Mouse (Mus musculus): ENCODE measurements at regions not wholly inside any gene's neighbourhood (a gene's known extent, or its start where the extent isn't known, plus 50 kb on each side); places are given as distances from the start of the nearest gene placed in this dataset.

- Histone ChIP-seq H3K9ac (no peak overlapping the region), H3K27ac (no peak overlapping the region; the same call in 1 of the 2 replicates), H3K36me3 (no peaks in the 10 kb centered on the region), H3K27me3 (no peaks in the 10 kb centered on the region), H3K4me2 (no peak overlapping the region), H3K9me3 (no peaks in the 10 kb centered on the region), H3K4me3 (no peak overlapping the region), H3K4me1 (peaks cover 16% of the 10 kb centered on the region)
- ATAC-seq (ENCODE audit: insufficient number of reproducible peaks, low FRiP score, low TSS enrichment, low read depth) = no peak
- WGBS = 71% methylated on average over 14 of the region's 14 CpGs
Measured at GRCm38 (mm10) chr16:95929700-95930435, 60.9 kb downstream of the Psmg1 start.

GRCm38 (mm10) chr16:95928290-95929260 lies 62.2 kb downstream of the Psmg1 start:
- Histone ChIP-seq H3K9ac (no peak overlapping the region), H3K4me1 (peaks cover 22% of the 10 kb centered on the region), H3K27me3 (no peaks in the 10 kb centered on the region), H3K4me3 (no peak overlapping the region), H3K4me2 (no peak overlapping the region), H3K9me3 (no peaks in the 10 kb centered on the region), H3K36me3 (no peaks in the 10 kb centered on the region), H3K27ac (no peak overlapping the region; the same call in 1 of the 2 replicates)
- WGBS = 58% methylated on average over 18 of the region's 18 CpGs
- ATAC-seq (ENCODE audit: insufficient number of reproducible peaks, low FRiP score, low TSS enrichment, low read depth) = no peak

- Histone ChIP-seq H3K36me3 (no peaks in the 10 kb centered on the region), H3K4me2 (no peak overlapping the region), H3K4me3 (no peak overlapping the region), H3K27ac (no peak overlapping the region), H3K4me1 (peaks cover 33% of the 10 kb centered on the region), H3K9ac (no peak overlapping the region), H3K9me3 (no peaks in the 10 kb centered on the region), H3K27me3 (no peaks in the 10 kb centered on the region)
- WGBS = 56% methylated on average over 6 of the region's 6 CpGs
- no peak for ATAC-seq (ENCODE audit: insufficient number of reproducible peaks, low FRiP score, low TSS enrichment, low read depth)
Measured at GRCm38 (mm10) chr16:95926558-95926957, 64.2 kb downstream of the Psmg1 start.

- WGBS = 23% methylated on average over 8 of the region's 8 CpGs
- peaks cover 31% of the 10 kb centered on the region for H3K4me1 ChIP-seq
- peak; percentile 68 for ATAC-seq (ENCODE audit: insufficient number of reproducible peaks, low FRiP score, low TSS enrichment, low read depth)
- no peak overlapping the region for H3K4me3 ChIP-seq
- H3K27me3 ChIP-seq = no peaks in the 10 kb centered on the region
- H3K9me3 ChIP-seq = no peaks in the 10 kb centered on the region
- peak overlapping the region; percentile 78 for H3K27ac ChIP-seq
- H3K9ac ChIP-seq = no peak overlapping the region
- no peak overlapping the region for H3K4me2 ChIP-seq
- H3K36me3 ChIP-seq = no peaks in the 10 kb centered on the region
Measured at GRCm38 (mm10) chr16:95924716-95925115, 66.0 kb downstream of the Psmg1 start.

- no peak for ATAC-seq (ENCODE audit: insufficient number of reproducible peaks, low FRiP score, low TSS enrichment, low read depth)
- H3K27me3 ChIP-seq = no peaks in the 10 kb centered on the region
- peaks cover 24% of the 10 kb centered on the region for H3K4me1 ChIP-seq
- no peaks in the 10 kb centered on the region for H3K36me3 ChIP-seq
- H3K4me2 ChIP-seq = no peak overlapping the region
- no peak overlapping the region for H3K9ac ChIP-seq
- 83% methylated on average over 7 of the region's 7 CpGs for WGBS
- H3K27ac ChIP-seq = peak overlapping the region; percentile 78
- no peak overlapping the region for H3K4me3 ChIP-seq
- no peaks in the 10 kb centered on the region for H3K9me3 ChIP-seq
Measured at GRCm38 (mm10) chr16:95923991-95924390, 66.8 kb downstream of the Psmg1 start.

GRCm38 (mm10) chr16:95922369-95922934 lies 68.3 kb downstream of the Psmg1 start:
- Histone ChIP-seq H3K27me3 (no peaks in the 10 kb centered on the region), H3K36me3 (no peaks in the 10 kb centered on the region), H3K4me3 (no peak overlapping the region), H3K9me3 (no peaks in the 10 kb centered on the region), H3K4me2 (no peak overlapping the region), H3K9ac (no peak overlapping the region), H3K27ac (peak overlapping the region; percentile 78), H3K4me1 (peaks cover 25% of the 10 kb centered on the region)
- WGBS = 48% methylated on average over 9 of the region's 9 CpGs
- ATAC-seq (ENCODE audit: insufficient number of reproducible peaks, low FRiP score, low TSS enrichment, low read depth) = 0 out of 2 replicates have a peak, but pooled peaks have one; percentile 61

GRCm38 (mm10) chr16:95921169-95921568 lies 69.6 kb downstream of the Psmg1 start:
- H3K4me1 ChIP-seq = peaks cover 25% of the 10 kb centered on the region

GRCm38 (mm10) chr16:95918651-95919425 lies 71.9 kb downstream of the Psmg1 start:
- Histone ChIP-seq H3K27me3 (no peaks in the 10 kb centered on the region), H3K4me1 (peaks cover 17% of the 10 kb centered on the region), H3K27ac (no peak overlapping the region), H3K9ac (no peak overlapping the region), H3K4me2 (no peak overlapping the region), H3K9me3 (no peaks in the 10 kb centered on the region), H3K4me3 (no peak overlapping the region), H3K36me3 (no peaks in the 10 kb centered on the region)
- WGBS = 90% methylated on average over 16 of the region's 16 CpGs
- ATAC-seq (ENCODE audit: insufficient number of reproducible peaks, low FRiP score, low TSS enrichment, low read depth) = no peak

More at GRCm38 (mm10) chr16:95921169-95921568, 69.6 kb downstream of the Psmg1 start:
- H3K9me3 ChIP-seq = no peaks in the 10 kb centered on the region
- no peak overlapping the region for H3K27ac ChIP-seq
- no peak overlapping the region for H3K4me3 ChIP-seq
- no peaks in the 10 kb centered on the region for H3K36me3 ChIP-seq
- H3K27me3 ChIP-seq = no peaks in the 10 kb centered on the region
- no peak for ATAC-seq (ENCODE audit: insufficient number of reproducible peaks, low FRiP score, low TSS enrichment, low read depth)
- no peak overlapping the region for H3K4me2 ChIP-seq
- WGBS = 77% methylated on average over 4 of the region's 4 CpGs
- no peak overlapping the region for H3K9ac ChIP-seq

GRCm38 (mm10) chr16:95917635-95918407 lies 72.9 kb downstream of the Psmg1 start:
- Histone ChIP-seq H3K27ac (no peak overlapping the region), H3K9me3 (no peaks in the 10 kb centered on the region)
- no peak for ATAC-seq (ENCODE audit: insufficient number of reproducible peaks, low FRiP score, low TSS enrichment, low read depth)

GRCm38 (mm10) chr16:95913879-95914278 lies 76.9 kb downstream of the Psmg1 start:
- no peaks in the 10 kb centered on the region for H3K27me3 ChIP-seq
- no peak overlapping the region for H3K9ac ChIP-seq
- H3K9me3 ChIP-seq = no peaks in the 10 kb centered on the region
- peaks cover 6% of the 10 kb centered on the region; the same call in 1 of the 2 replicates for H3K4me1 ChIP-seq
- WGBS = 74% methylated on average over 5 of the region's 5 CpGs
- H3K4me2 ChIP-seq = no peak overlapping the region
- no peak for ATAC-seq (ENCODE audit: insufficient number of reproducible peaks, low FRiP score, low TSS enrichment, low read depth)
- no peaks in the 10 kb centered on the region for H3K36me3 ChIP-seq
- H3K27ac ChIP-seq = no peak overlapping the region
- H3K4me3 ChIP-seq = no peak overlapping the region

More at GRCm38 (mm10) chr16:95917635-95918407, 72.9 kb downstream of the Psmg1 start:
- Histone ChIP-seq H3K36me3 (no peaks in the 10 kb centered on the region), H3K9ac (no peak overlapping the region), H3K4me1 (peaks cover 13% of the 10 kb centered on the region), H3K4me2 (no peak overlapping the region), H3K27me3 (no peaks in the 10 kb centered on the region), H3K4me3 (no peak overlapping the region)
- 59% methylated on average over 14 of the region's 14 CpGs for WGBS

Data from limb, embryonic 15.5 days (tissue).